Mouse (Mus musculus) thymus, adult 18-20 months (tissue): ENCODE measurements around the gene Trmt11.
"Not testable (repeated sequence)": the region's sequence is repeated elsewhere in the genome, so short reads cannot be mapped to it uniquely, and the experiment has no call there.

Experiments used
- DNase-seq, 2 experiments: peaks; one replicate each; pipeline ENCODE4 v3.0.0; 2022; ENCODE audit warnings: mixed read lengths in 2 of 2

Trmt11 gene

GRCm38 (mm10) chr10:30555686-30556578 lies 44.6 kb downstream of the Trmt11 start:
- DNase-seq = no peak

- DNase-seq = no peak
Observed at GRCm38 (mm10) chr10:30552377-30552776, 48.2 kb downstream of the Trmt11 start.

GRCm38 (mm10) chr10:30549974-30550373 lies 50.6 kb downstream of the Trmt11 start:
- DNase-seq = no peak

- peak; percentile 1 to 20 for DNase-seq
Observed at GRCm38 (mm10) chr10:30538538-30538815, 62.1 kb downstream of the Trmt11 start.

GRCm38 (mm10) chr10:30537734-30538537 lies 62.6 kb downstream of the Trmt11 start:
- DNase-seq = peak in 1 of 2 experiments; percentile 4

- not testable (repeated sequence) for DNase-seq
Observed at GRCm38 (mm10) chr10:30535930-30536329, 64.6 kb downstream of the Trmt11 start.

- no peak for DNase-seq
Observed at GRCm38 (mm10) chr10:30527122-30527521, 73.4 kb downstream of the Trmt11 start.

GRCm38 (mm10) chr10:30521727-30522126 lies 78.8 kb downstream of the Trmt11 start:
- DNase-seq = no peak

- DNase-seq = no peak
Observed at GRCm38 (mm10) chr10:30519143-30519542, 81.4 kb downstream of the Trmt11 start.

- DNase-seq = no peak
Observed at GRCm38 (mm10) chr10:30517224-30517623, 83.3 kb downstream of the Trmt11 start.

- no peak for DNase-seq
Observed at GRCm38 (mm10) chr10:30516771-30517170, 83.8 kb downstream of the Trmt11 start.

GRCm38 (mm10) chr10:30504736-30505135 lies 95.8 kb downstream of the Trmt11 start:
- no peak for DNase-seq

GRCm38 (mm10) chr10:30503168-30503567 lies 97.4 kb downstream of the Trmt11 start:
- no peak for DNase-seq

- no peak for DNase-seq
Observed at GRCm38 (mm10) chr10:30502718-30503117, 97.8 kb downstream of the Trmt11 start.

GRCm38 (mm10) chr10:30498223-30498622 lies 102.3 kb downstream of the Trmt11 start:
- DNase-seq = not testable (repeated sequence)
